Mouse (Mus musculus): Measurements from ENCODE around the gene Tmem106a.
"Not testable (repeated sequence)": the region's sequence is repeated elsewhere in the genome, so short reads cannot be mapped to it uniquely, and the experiment has no call there.

- not testable (repeated sequence) for TF ChIP-seq POLR2A (IDR thresholded peaks at IDR 0.05; ENCODE audit: insufficient read depth, low read depth, low read length); CTCF (IDR thresholded peaks at IDR 0.05); EP300 (IDR thresholded peaks at IDR 0.05; ENCODE audit: insufficient read depth, low read depth, low read length)
Observed at GRCm38 (mm10) chr11:101604531-101605453, 22.8 kb downstream of the Tmem106a start.
